Mouse (Mus musculus): ENCODE measurements around the gene Armh3.

DNA sequence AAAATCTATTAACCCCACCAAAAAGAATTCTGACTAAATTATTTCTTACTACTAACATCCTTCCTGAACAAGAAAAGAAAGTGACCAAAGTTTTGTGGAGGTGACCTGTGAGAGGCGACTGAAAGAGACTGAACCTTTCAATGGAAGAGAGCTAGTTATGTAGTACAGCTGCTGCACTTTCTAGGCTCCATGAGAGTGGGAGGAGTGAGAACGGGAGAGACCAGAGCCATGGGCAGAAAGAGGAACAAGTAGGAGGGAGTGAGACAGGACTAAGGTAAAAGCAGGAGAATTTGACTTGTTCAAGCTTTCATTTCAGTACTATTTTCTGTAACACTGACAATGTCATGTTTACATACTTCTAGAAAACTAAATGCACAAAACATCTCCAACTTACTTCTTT, 222.8 kb downstream of the Armh3 start:
- TF ChIP-seq CTCF (IDR thresholded peaks at IDR 0.05; ENCODE audit: extremely low read depth, insufficient read depth, insufficient read length, insufficient replicate concordance) (no peak), POLR2A (IDR thresholded peaks at IDR 0.05; ENCODE audit: low read depth, low read length) (no peak)
